Mouse (Mus musculus) heart, embryonic 11.5 days (tissue): ENCODE measurements at regions not wholly inside any gene's neighbourhood (a gene's known extent, or its start where the extent isn't known, plus 50 kb on each side); places are given as distances from the start of the nearest gene placed in this dataset.
"Not testable (repeated sequence)": the region's sequence is repeated elsewhere in the genome, so short reads cannot be mapped to it uniquely, and the experiment has no call there.

ENCODE experiments used
- ATAC-seq: fragments of 200-750 bp; cut with Nextera tagmentation; replicated peaks from 2 replicates; pipeline ENCODE4 v1.8.0; 2017; ENCODE audit warnings: moderate library complexity; ENCODE audit not compliant: insufficient number of reproducible peaks, low FRiP score, low TSS enrichment
- H3K27ac ChIP-seq: fragments of 300-500 bp; sonication (generic); 2 replicates; pipeline ENCODE4 v1.5.1; 2014; ENCODE audit warnings: mild to moderate bottlenecking, low read depth, low read length
- H3K27me3 ChIP-seq: fragments of 300-500 bp; sonication (generic); 2 replicates; pipeline ENCODE4 v1.6.1; 2014; ENCODE audit warnings: mild to moderate bottlenecking, low read length, mixed read lengths; ENCODE audit not compliant: control insufficient read depth, insufficient read depth
- H3K36me3 ChIP-seq: fragments of 300-500 bp; sonication (generic); 2 replicates; pipeline ENCODE4 v1.6.1; 2014; ENCODE audit warnings: mild to moderate bottlenecking, low read length, moderate library complexity, mixed read lengths; ENCODE audit not compliant: control insufficient read depth, insufficient read depth
- H3K4me1 ChIP-seq: fragments of 300-500 bp; sonication (generic); 2 replicates; pipeline ENCODE4 v1.6.1; 2014; ENCODE audit warnings: low read length; ENCODE audit not compliant: control insufficient read depth, insufficient read depth
- H3K4me2 ChIP-seq: fragments of 300-500 bp; sonication (generic); 2 replicates; pipeline ENCODE4 v1.6.1; 2014; ENCODE audit warnings: mild to moderate bottlenecking, moderate library complexity
- H3K4me3 ChIP-seq: fragments of 300-500 bp; sonication (generic); 2 replicates; pipeline ENCODE4 v1.5.1; 2014; ENCODE audit warnings: low read depth, low read length
- H3K9ac ChIP-seq: fragments of 300-500 bp; sonication (generic); 2 replicates; pipeline ENCODE4 v1.6.1; 2014; ENCODE audit warnings: mild to moderate bottlenecking, low read depth, low read length, moderate library complexity
- H3K9me3 ChIP-seq: fragments of 300-500 bp; sonication (generic); replicated peaks from 2 replicates; pipeline ENCODE4 v1.6.1; 2016; ENCODE audit warnings: low read length; ENCODE audit not compliant: control insufficient read depth
- WGBS: fragments of 180-500 bp; shearing (Covaris S2); extraction: QIAGEN DNeasy Blood & Tissue Kit; methylation state at CpG from one replicate; pipeline ENCODE4 v1.1.7; 2014; ENCODE audit not compliant: insufficient replicate concordance; 5-methylcytosine and 5-hydroxymethylcytosine counted together

GRCm38 (mm10) chr16:12878326-12878725, 231.2 kb upstream of the Ercc4 start:
- not testable (repeated sequence) for H3K4me2 ChIP-seq, ATAC-seq
- WGBS, result 71% methylated on average over 5 of the region's 5 CpGs

DNA sequence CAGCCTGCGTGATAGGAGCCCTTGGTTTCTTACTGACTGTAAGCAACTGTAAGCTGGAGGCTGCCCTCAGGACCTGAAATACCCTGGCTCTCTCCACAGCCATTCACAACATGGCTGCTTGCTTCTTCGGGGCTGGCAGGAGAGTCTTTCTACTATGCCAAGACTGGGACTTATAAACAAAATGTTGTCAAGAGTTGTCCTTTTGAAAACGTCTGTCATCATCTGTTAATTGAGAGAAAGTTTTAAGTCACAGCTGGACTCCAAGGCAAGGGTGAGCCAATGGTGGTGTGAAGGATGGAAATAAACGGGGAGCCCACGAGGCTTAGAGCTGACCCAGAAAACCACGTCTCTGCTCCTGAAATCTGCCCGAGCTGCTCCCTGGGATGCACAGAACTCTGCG, 229.5 kb upstream of the Ercc4 start:
- 64% methylated on average over 8 of the region's 8 CpGs for WGBS
- Histone ChIP-seq H3K27ac (no peak overlapping the region), H3K4me1 (no peaks in the 10 kb centered on the region), H3K36me3 (no peaks in the 10 kb centered on the region), H3K27me3 (no peaks in the 10 kb centered on the region), H3K9ac (no peak overlapping the region), H3K9me3 (no peaks in the 10 kb centered on the region), H3K4me2 (no peak overlapping the region), H3K4me3 (no peak overlapping the region)
- no peak for ATAC-seq

More at GRCm38 (mm10) chr16:12878326-12878725, 231.2 kb upstream of the Ercc4 start:
- H3K4me1 ChIP-seq, H3K4me3 ChIP-seq, H3K27ac ChIP-seq, H3K9ac ChIP-seq, H3K27me3 ChIP-seq, H3K9me3 ChIP-seq, H3K36me3 ChIP-seq: not testable (repeated sequence)

DNA sequence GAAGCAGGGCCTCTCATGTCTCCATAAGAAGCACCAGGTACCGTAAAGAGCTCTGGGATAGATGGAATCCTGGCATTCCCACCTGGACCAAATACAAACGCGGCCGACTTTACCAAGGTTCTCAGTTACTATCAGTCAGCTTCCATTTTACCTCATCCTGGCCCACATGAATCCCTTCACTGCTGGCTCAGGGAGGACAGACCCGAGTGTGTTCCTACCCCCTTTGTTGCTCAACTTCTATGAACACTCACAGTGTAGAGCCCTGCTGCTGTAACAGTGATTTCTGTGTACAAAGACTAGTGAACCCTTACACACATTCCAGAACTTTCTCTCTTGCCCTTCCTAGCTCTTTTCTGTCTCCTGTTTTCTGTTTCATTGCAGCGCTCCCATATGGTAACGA, 229.0 kb upstream of the Ercc4 start:
- Histone ChIP-seq H3K9ac (no peak overlapping the region), H3K9me3 (no peaks in the 10 kb centered on the region), H3K4me3 (no peak overlapping the region), H3K36me3 (no peaks in the 10 kb centered on the region), H3K4me2 (no peak overlapping the region), H3K4me1 (no peaks in the 10 kb centered on the region), H3K27me3 (no peaks in the 10 kb centered on the region), H3K27ac (no peak overlapping the region)
- WGBS, result 89% methylated on average over 7 of the region's 7 CpGs
- no peak for ATAC-seq

GRCm38 (mm10) chr16:12882690-12883089, 226.8 kb upstream of the Ercc4 start:
- Histone ChIP-seq H3K4me2 (no peak overlapping the region), H3K9ac (no peak overlapping the region), H3K36me3 (no peaks in the 10 kb centered on the region), H3K27me3 (no peaks in the 10 kb centered on the region), H3K4me3 (no peak overlapping the region), H3K9me3 (no peaks in the 10 kb centered on the region), H3K27ac (no peak overlapping the region), H3K4me1 (peaks cover 8% of the 10 kb centered on the region; the same call in 1 of the 2 replicates)
- no peak for ATAC-seq
- 55% methylated on average over 1 of the region's 1 CpGs for WGBS

- Histone ChIP-seq H3K4me2 (no peak overlapping the region), H3K27me3 (no peaks in the 10 kb centered on the region), H3K27ac (no peak overlapping the region), H3K4me3 (no peak overlapping the region), H3K9me3 (no peaks in the 10 kb centered on the region), H3K4me1 (peaks cover 8% of the 10 kb centered on the region; the same call in 1 of the 2 replicates), H3K36me3 (no peaks in the 10 kb centered on the region), H3K9ac (no peak overlapping the region)
- ATAC-seq, result no peak
- WGBS, result 17% methylated on average over 3 of the region's 3 CpGs
These were observed 224.9 kb upstream of the Ercc4 start for GRCm38 (mm10) chr16:12884556-12884955.

DNA sequence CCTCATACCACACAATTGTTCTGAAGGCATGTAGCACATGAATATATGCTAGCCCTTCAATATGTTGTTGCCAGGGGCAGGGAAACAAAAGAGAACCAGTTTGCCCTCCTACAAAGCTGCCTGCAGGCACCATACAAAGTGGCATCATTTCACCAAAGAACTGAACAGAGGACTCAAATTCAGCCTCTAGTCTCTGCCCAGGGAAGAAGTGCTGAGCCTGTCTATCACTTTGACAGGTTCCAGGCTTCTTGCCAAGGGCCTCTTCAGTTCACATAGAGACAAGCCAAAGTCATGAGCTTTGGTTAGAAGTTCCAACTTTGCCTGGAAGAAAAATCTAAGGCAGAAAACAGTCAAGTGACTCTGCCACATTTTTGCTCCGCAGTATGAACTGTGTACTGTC, 223.4 kb upstream of the Ercc4 start:
- Histone ChIP-seq H3K4me3 (no peak overlapping the region), H3K27ac (no peak overlapping the region), H3K4me2 (no peak overlapping the region), H3K27me3 (no peaks in the 10 kb centered on the region), H3K36me3 (no peaks in the 10 kb centered on the region), H3K4me1 (peaks cover 8% of the 10 kb centered on the region; the same call in 1 of the 2 replicates), H3K9me3 (no peaks in the 10 kb centered on the region), H3K9ac (no peak overlapping the region)
- ATAC-seq, result no peak
- WGBS, result 65% methylated on average over 1 of the region's 1 CpGs

DNA sequence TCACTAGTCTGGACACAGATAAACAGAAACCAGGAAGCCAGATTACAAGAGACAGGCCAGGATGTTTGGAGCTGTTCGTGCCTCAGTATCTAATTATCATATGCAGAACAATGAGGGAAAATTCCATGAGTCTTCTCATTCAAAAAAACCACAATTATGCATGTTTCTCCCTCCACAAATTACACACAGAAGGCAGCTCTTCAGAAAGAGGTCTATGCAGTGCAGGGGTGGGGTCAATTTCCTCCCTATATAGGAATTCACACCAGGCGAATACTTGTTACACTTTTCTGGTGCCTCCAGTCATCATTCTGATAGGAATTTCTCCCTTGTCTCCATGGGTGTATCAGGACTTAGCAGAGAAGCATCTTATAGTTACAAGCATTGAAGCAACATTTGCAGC, 222.1 kb upstream of the Ercc4 start:
- H3K9ac ChIP-seq, result no peak overlapping the region
- no peak overlapping the region for H3K27ac ChIP-seq
- no peak overlapping the region for H3K4me2 ChIP-seq
- H3K9me3 ChIP-seq, result no peaks in the 10 kb centered on the region
- H3K36me3 ChIP-seq, result no peaks in the 10 kb centered on the region
- 59% methylated on average over 2 of the region's 2 CpGs for WGBS
- H3K27me3 ChIP-seq, result no peaks in the 10 kb centered on the region
- ATAC-seq, result no peak
- H3K4me3 ChIP-seq, result no peak overlapping the region
- peaks cover 8% of the 10 kb centered on the region; the same call in 1 of the 2 replicates for H3K4me1 ChIP-seq

DNA sequence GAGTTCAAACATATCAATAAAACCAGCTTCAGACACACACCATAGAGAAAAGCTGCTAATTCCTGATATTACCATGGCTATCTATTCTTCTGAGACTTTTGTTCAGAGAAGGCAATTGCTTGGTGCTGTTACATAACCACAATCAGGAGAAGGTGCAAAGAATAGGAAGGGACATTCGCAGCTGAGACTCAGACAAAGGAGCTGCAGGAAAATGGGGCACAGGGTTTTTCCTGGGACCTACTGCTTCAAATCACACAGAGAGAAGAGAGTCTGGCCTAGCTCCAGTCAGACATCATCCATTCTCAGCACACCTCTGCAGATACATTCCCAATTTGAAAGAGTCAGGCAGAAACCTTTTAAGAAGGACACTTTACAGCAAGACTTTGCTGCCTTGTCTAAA, 219.4 kb upstream of the Ercc4 start:
- Histone ChIP-seq H3K4me1 (peaks cover 8% of the 10 kb centered on the region; the same call in 1 of the 2 replicates), H3K27me3 (no peaks in the 10 kb centered on the region), H3K36me3 (no peaks in the 10 kb centered on the region), H3K27ac (no peak overlapping the region), H3K4me2 (no peak overlapping the region), H3K4me3 (no peak overlapping the region), H3K9me3 (no peaks in the 10 kb centered on the region), H3K9ac (no peak overlapping the region)
- WGBS, result 91% methylated on average over 1 of the region's 1 CpGs
- ATAC-seq, result no peak

GRCm38 (mm10) chr16:12890545-12890944, 218.9 kb upstream of the Ercc4 start:
- 64% methylated on average over 3 of the region's 3 CpGs for WGBS
- Histone ChIP-seq H3K27ac (no peak overlapping the region), H3K4me1 (peaks cover 8% of the 10 kb centered on the region; the same call in 1 of the 2 replicates), H3K9me3 (no peaks in the 10 kb centered on the region), H3K27me3 (no peaks in the 10 kb centered on the region), H3K9ac (no peak overlapping the region), H3K36me3 (no peaks in the 10 kb centered on the region), H3K4me2 (no peak overlapping the region), H3K4me3 (no peak overlapping the region)
- no peak for ATAC-seq
